Mouse (Mus musculus): ENCODE data around the gene Arhgap19.

The Arhgap19 gene

GRCm38 (mm10) chr19:41831718-41832391 lies 30.0 kb upstream of the Arhgap19 start:
- DNase-seq (ENCODE audit: low read depth, low spot score) = no peak

- no peak for DNase-seq (ENCODE audit: low read depth, low spot score)
Observed at GRCm38 (mm10) chr19:41831101-41831570, 29.3 kb upstream of the Arhgap19 start.

DNA sequence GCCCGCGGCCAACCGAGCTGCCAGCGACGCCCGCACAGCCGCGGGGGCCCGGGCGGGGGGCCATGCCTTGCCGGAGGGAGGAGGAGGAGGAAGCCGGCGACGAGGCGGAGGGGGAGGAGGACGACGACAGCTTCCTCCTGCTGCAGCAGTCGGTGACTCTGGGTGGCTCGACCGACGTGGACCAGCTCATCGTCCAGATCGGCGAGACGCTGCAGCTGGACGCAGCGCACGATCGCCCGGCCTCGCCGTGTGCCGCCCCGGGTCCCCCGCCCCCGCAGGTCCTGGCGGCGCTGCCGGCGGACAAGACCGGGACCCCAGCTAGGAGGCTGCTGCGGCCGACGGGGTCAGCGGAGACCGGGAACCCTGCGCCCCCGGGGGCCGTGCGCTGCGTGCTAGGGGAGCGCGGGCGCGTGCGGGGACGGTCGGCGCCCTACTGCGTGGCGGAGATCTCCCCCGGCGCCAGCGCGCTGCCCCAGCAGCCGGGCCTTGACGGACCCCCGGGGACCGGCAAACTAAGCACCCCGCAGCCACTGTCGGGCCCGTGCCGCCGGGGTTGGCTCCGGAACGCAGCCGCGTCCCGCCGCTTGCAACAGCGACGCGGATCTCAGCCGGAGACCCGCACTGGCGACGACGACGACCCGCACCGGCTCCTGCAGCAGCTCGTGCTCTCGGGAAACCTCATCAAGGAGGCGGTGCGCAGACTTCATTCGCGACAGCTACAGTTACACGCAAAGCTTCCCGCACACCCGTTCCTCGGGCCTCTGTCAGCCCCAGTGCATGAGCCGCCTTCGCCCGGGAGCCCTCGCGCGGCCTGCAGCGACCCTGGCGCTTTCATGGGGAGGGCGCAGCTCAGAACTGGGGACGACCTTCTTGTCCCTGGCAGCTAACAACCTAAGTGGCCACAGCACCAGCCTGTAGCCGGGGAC lies 28.5 kb upstream of the Arhgap19 start:
- no peak for DNase-seq (ENCODE audit: low read depth, low spot score)

- peak; percentile 82 for DNase-seq (ENCODE audit: low read depth, low spot score)
Observed at GRCm38 (mm10) chr19:41829381-41830105, 27.7 kb upstream of the Arhgap19 start, which contains the start of gene Frat1. Gene Frat1 (plus strand): TSS chr19:41829970.

DNA sequence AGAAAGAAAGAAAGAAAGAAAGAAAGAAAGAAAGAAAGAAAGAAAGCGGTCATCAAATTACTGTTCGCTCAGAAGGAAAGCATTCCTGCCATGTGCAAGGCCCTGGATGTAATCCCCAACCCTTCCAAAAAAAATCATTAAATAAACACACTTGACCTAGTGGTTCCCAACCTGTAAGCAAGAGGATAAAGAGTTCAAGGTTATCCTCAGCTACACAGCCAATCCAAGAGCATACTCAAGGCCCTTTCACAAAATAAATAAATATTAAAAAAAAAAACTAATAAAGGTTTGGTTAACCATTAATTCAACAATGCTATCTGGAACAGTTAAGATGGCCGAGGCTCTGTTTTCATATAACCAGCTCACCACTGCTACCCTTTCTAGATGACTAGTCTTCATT lies 27.1 kb upstream of the Arhgap19 start:
- no peak for DNase-seq (ENCODE audit: low read depth, low spot score)

DNA sequence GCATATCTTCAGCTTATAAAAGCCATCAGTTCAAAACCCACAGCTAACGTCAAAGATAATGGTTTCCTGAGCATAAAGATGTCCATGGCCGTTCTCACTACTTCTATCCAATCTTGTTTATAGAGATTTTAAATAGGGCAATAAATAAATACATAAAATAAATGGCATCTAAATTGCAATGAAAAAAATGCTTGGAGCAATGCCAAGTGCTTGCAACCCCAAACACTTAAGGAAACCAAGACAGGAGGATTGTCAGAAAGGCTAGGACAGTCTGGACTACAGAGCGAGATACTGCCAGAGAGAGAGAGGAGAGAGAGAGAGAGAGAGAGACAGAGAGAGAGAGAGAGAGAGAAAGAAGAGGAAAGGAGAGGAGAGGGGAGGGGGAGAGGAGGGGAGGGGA lies 24.7 kb upstream of the Arhgap19 start:
- no peak for DNase-seq (ENCODE audit: low read depth, low spot score)

DNA sequence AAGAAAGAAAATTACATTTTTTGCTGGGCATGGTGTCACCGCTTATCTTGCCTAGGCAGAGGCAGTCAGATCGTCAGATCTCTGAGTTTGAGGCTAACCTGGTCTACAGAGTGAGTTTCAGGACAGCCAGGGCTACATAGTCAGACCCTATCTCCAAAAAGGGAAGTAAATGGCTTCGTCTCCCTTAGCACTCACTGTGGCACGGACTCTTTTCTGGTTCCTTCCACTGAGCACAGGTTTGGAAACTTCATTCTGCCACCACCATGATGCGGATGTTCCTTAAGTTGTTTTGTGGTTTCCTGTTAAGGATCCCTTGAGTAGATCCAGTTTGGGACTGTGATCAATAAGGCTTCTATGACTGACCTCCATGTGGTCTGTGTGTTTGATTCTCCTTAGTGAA lies 23.1 kb upstream of the Arhgap19 start:
- no peak for DNase-seq (ENCODE audit: low read depth, low spot score)

- DNase-seq (ENCODE audit: low read depth, low spot score) = no peak
Observed at GRCm38 (mm10) chr19:41822589-41822988, 20.7 kb upstream of the Arhgap19 start.

DNA sequence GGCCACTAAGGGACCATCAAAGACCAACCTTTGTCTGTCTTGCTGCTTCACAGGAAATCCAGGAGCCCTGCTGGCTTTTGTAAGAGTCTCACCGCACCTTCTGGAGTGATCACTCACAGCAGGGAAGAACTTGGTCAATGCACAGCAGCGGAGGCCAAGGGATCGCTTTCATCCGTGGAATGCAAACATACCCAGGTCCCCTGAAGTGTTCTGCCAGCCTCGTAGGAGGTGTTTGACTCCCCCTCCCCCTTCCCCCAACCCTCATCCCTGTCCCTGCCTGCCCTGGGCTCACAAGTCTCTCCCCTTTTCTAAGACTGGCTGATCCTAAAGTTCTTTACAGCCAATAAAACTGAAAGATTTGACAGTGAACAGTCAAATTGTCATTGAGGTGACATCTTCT lies 19.6 kb upstream of the Arhgap19 start:
- no peak for DNase-seq (ENCODE audit: low read depth, low spot score)

DNA sequence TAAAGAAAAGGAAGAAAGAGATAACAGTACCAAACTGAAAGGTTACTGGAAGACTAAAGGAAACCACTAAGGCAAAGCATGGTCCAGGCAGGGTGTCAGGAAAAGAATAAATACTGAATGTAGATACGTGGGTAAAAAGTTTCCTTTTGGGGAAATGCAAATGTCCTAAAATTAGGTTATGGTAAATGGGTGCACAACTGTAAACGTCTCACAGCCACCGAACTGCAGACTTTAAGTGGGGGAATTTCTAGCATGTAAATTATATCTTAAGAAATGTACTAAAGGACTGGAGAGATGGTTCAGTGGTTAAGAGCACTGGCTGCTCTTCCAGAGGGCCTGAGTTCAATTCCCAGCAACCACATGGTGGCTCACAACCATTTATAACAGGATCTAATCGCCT lies 16.9 kb upstream of the Arhgap19 start:
- DNase-seq (ENCODE audit: low read depth, low spot score) = no peak

DNA sequence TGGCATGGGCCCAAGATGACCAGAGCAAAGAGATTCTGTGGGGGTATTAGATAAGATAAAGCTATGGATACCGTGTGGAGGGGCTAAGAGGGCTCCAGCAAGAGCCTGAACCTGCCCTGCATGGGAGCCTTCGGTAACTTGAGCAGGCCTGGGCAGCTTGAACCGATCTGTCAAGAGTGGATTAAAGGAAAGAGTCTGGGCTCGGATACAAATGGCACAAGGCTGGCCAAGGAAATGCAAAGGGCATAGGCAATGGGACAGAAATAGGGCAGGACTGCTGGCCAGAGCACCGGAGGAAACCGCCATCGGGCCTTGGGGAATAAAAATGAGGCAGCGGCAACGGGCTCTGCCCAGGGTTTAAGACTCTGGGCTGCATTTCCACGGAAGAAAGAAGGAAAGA lies 15.5 kb upstream of the Arhgap19 start:
- DNase-seq (ENCODE audit: low read depth, low spot score) = no peak

DNA sequence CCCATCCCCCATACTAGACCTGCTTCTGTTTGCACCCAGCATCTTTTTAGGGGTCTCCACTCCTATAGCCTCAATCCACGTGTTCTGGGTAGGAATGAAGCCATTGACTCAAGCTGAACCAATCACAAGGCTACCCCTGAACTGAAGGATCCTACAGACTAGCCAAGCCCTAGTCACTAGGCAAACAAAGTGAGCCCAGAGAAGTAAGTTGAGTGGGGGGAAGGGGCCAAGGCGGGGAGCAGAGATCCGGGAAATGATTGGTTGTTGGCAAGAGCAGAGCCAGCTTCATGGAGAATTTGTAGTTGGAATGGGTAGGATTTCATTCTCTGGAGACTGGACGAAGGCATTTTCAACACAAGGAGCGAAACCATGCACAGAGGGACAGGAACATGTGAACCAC lies 15.1 kb upstream of the Arhgap19 start:
- no peak for DNase-seq (ENCODE audit: low read depth, low spot score)

DNA sequence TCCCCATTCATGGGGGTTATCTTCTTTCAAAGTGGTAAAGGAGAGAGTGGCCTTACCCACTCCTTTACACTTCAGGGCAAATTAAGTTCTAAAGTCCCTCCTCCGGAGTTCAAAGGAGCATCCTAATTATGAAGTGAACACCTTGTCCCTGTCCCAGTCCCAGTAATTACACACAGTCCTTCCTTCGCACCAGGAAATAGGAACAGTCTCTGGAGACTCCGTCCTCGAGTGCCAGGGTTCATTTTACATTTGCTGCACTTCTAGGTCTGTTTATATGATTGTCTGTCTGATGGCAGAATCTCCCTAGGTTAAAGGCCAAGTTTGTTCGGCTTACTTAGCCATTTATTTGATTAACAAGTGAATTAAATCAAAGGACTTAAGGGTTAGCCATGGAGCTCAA lies 14.6 kb upstream of the Arhgap19 start:
- no peak for DNase-seq (ENCODE audit: low read depth, low spot score)

- no peak for DNase-seq (ENCODE audit: low read depth, low spot score)
Observed at GRCm38 (mm10) chr19:41813374-41813773, 11.5 kb upstream of the Arhgap19 start.

GRCm38 (mm10) chr19:41812525-41812924 lies 10.7 kb upstream of the Arhgap19 start:
- DNase-seq (ENCODE audit: low read depth, low spot score) = no peak

- no peak for DNase-seq (ENCODE audit: low read depth, low spot score)
Observed at GRCm38 (mm10) chr19:41810074-41810473, 8.2 kb upstream of the Arhgap19 start.

DNA sequence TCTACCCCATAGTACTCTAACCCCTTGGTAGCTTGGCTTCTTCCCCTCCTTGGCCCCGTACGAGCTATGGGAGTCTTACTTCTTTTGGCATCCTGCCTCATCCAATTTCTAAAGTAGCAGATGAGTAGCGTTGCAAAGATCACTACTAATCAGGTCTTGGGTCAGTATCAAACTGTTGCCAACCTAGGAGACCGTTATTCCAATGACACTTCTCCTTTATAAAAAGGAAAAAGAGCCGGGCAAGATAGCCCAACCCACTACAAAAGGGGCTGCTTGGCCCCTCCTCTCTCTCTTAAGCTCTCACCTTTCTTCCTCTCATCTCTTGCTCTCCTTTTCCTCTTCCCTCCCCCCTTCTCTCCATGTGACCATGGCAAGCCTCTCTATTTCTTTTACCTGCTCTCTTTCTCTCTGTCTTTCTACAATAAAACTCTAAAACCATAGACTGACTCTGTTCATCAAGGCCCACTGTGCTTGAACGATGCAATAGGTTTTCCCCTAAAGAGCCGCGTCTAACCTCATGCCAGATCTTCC lies 6.3 kb upstream of the Arhgap19 start:
- no peak for DNase-seq (ENCODE audit: low read depth, low spot score)

DNA sequence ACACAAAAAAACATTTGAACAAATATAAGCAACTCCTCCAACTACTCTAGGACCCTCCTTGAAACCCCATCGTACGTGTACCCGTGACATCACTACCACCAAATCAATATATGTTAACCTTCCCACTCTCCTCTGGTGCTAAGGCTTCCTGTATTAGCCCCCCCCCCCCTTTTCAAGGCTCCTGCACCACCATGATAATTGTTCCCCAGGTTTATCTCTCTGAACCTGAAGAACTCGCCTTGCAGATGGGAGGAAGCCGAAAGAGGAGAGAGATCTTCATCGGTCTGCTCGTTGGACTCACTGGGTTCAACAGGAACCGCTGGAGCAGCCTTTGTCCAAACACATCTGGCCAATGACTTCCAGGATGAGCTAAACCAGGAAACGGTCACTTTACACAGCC lies 5.7 kb upstream of the Arhgap19 start:
- DNase-seq (ENCODE audit: low read depth, low spot score) = no peak

DNA sequence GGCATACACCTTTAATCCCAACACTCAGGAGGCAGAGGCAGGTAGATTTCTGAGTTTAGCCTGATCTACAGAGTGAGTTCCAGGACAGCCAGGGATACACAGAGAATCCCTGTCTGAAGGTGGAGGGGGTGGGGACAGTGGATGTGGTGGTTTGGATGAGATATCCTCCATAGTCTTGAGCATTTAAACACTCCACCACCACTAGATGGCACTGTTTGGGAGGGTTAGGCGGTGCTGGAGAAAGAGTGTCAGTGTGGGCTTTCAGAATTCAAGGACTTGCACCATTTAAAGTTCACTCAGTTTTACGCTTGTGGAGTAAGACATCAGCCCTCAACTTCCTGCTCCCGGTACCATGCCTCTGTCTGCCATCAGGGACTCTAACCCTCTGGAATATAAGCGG lies 4.0 kb upstream of the Arhgap19 start:
- no peak for DNase-seq (ENCODE audit: low read depth, low spot score)

DNA sequence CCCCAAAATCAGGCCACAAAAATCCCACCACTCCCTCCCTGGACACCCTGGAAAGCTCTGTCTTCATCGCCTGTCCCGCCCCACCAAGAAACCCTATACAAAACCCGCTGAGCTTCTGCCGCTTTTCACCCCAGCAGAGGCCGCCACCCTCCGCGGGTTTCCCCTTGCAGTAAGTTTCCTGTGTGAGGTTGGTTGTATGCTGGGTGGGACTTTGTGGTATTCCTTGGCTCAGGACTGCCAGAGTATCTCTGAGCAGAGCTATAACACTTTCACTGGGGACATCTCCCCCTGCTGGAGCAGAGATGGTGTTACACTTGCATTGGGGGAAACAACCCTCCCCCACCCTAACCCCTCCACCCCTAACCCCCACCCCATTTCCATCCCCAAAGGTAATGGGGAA lies 1.5 kb upstream of the Arhgap19 start:
- DNase-seq (ENCODE audit: low read depth, low spot score) = no peak

DNA sequence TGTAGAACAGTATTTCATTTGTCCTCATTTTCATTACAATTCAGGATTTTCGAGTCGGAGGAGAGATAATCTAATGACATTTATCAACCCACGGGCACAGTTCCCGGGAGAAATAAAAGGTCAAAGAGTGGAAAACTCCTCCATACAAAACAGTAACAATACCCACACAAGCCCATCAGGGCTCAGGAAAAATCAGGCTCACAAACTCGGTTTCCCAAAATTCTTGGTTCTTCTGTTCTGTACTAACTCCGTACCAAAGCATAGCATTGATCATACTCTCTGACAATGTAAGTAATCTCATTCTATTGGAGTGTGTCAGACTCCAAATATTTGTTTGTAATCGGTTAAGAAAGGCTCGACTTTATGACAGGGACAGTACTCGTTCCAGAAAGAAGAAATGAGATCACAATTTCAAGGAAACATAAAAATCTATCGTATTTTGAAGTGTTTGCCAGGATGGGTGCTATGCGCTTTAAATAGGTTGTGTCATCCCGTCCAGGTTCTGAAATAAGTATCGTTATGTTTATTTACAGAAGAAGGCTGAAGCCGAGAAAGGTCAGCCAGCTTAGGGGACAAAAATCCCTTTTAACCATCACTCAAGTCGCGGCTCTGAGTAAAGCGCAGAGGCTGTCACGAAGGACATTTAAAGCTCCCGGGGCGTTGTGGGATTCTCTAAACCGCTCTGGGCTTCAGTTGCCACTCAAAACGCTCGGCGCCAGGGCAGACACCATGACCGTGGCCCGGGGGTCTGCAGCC lies 683 bp downstream of the Arhgap19 start:
- no peak for DNase-seq (ENCODE audit: low read depth, low spot score)
